Mouse (Mus musculus): ENCODE data around the gene Pstk. TPM values are rescaled to one million over a fixed set of nuclear protein-coding genes. Genes with fewer than 3 reads are reported as not detected.
A peak's percentile ranks its signal among the peaks of the same experiment; 100 is the strongest.
"Not testable (repeated sequence)": the region's sequence is repeated elsewhere in the genome, so short reads cannot be mapped to it uniquely, and the experiment has no call there.

The Pstk gene
- polyA plus RNA-seq, 1 experiment from 2014 or later = 42.8 TPM

DNA sequence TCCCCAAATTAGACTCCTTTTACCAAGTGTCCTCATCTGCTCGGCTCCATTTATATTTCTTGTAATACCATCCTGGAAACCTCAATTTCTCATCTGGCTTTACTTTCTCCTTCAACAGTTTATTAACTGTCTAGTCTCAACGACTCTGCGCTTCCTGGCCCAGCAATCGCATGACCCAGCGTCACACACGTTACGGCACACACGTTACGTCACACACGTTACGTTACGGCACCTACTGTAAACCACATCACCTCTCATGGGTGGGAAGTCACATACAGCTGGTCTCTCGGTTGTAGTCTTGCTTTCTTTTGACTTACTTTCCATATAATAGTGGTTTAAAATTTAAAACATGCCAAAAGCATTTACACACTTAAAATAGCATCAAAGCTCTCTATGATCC is 14.8 kb upstream of the Pstk start:
- Histone ChIP-seq H3K4me3 (replicated peaks; ENCODE audit: low read depth, low read length) (no peak overlapping the region), H3K27ac (replicated peaks; ENCODE audit: low read depth, low read length) (no peak overlapping the region), H3K4me2 (ENCODE audit: low read length) (no peak overlapping the region), H3K9me3 (ENCODE audit: control insufficient read depth, low read length) (no peaks in the 10 kb centered on the region), H3K36me3 (ENCODE audit: control insufficient read depth, insufficient read depth, low read length) (peaks cover 50% of the 10 kb centered on the region), H3K27me3 (ENCODE audit: control insufficient read depth, insufficient read depth, low read length) (no peaks in the 10 kb centered on the region), H3K9ac (replicated peaks; ENCODE audit: low read length) (no peak overlapping the region), H3K4me1 (ENCODE audit: control insufficient read depth, insufficient read depth, low read length) (peaks cover 2% of the 10 kb centered on the region)
- ATAC-seq (ENCODE audit: low FRiP score, low TSS enrichment) = no peak
- no peak for DNase-seq
- WGBS = 98% methylated on average over 13 of the region's 13 CpGs

DNA sequence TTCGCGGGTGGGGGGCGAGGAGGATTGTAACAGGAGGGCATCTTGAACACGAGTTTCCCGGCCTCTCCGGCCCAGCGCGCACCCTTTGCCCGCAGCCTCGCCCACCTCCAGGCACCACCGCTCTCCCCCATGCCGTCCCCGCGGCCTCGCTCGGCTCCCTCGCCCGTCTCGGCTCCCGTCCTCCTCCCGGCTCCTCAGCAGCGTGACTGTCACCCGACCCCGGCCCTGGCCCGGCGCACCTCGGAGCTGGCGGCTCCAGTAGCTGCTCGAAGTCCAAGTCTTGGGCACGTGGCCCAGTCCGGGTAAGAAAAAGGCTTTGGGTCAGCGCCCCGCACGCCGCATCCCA is 8.7 kb upstream of the Pstk start:
- ATAC-seq (ENCODE audit: low FRiP score, low TSS enrichment) (peak; percentile 84), DNase-seq (no peak)
- peak overlapping the region; percentile 89 for H3K4me2 ChIP-seq (ENCODE audit: low read length)
- H3K9me3 ChIP-seq (ENCODE audit: control insufficient read depth, low read length) = no peaks in the 10 kb centered on the region
- peak overlapping the region; percentile 81 for H3K9ac ChIP-seq (replicated peaks; ENCODE audit: low read length)
- H3K27me3 ChIP-seq (ENCODE audit: control insufficient read depth, insufficient read depth, low read length) = no peaks in the 10 kb centered on the region
- under 1% methylated on average over 35 of the region's 35 CpGs for WGBS
- peak overlapping the region; percentile 82 for H3K4me3 ChIP-seq (replicated peaks; ENCODE audit: low read depth, low read length)
- peak overlapping the region; percentile 86 for H3K27ac ChIP-seq (replicated peaks; ENCODE audit: low read depth, low read length)
- H3K36me3 ChIP-seq (ENCODE audit: control insufficient read depth, insufficient read depth, low read length) = peaks cover 20% of the 10 kb centered on the region
- peaks cover 14% of the 10 kb centered on the region for H3K4me1 ChIP-seq (ENCODE audit: control insufficient read depth, insufficient read depth, low read length)

DNA sequence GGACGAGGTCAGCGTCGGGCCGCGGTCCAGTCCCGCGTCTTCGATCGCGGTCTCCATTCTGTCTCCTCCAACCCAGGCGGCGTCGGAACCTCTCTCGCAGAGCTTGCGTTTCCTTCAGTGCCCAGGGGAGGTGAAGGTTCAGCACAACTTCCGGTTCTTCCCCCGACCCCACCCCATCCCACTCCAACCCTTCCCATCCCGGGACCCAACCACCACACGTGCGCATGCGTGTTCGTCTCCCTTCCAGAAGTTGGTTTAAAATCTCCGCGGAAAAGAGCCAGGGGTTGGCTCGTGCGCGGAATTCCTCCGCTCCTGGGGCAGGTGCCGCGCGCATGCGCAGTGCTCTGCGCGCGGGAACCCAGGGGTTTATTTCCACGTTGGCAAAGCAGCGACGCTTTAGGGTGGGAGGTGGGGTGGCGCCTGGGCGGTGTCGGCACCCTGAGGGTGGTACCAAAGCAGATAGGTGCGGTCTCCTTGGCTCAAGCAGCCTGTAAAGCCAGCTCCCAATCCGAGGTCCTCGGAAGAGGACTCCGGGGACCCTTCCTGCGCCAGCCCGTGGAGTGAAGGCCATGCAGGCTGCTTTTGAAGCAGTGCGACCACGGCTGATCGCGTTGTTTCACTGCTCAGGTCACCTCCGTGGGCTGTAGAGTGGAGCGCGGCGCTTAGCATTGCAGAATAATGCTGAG is 8.2 kb upstream of the Pstk start, which contains the start of gene 2310057M21Rik:
Gene 2310057M21Rik, minus strand, starts transcription at position 145 of the 686 bp plus-strand sequence.
- H3K27me3 ChIP-seq (ENCODE audit: control insufficient read depth, insufficient read depth, low read length) = no peaks in the 10 kb centered on the region
- H3K9ac ChIP-seq (replicated peaks; ENCODE audit: low read length) = peak within 1 kb of the TSS; percentile 81
- under 1% methylated on average over 55 of the region's 55 CpGs for WGBS
- peak within 1 kb of the TSS; percentile 86 for H3K27ac ChIP-seq (replicated peaks; ENCODE audit: low read depth, low read length)
- peak within 1 kb of the TSS; percentile 82 for H3K4me3 ChIP-seq (replicated peaks; ENCODE audit: low read depth, low read length)
- H3K9me3 ChIP-seq (ENCODE audit: control insufficient read depth, low read length) = no peaks in the 10 kb centered on the region
- DNase-seq (peak; percentile 99), ATAC-seq (ENCODE audit: low FRiP score, low TSS enrichment) (peak; percentile 96)
- H3K36me3 ChIP-seq (ENCODE audit: control insufficient read depth, insufficient read depth, low read length) = peaks cover 15% of the 10 kb centered on the region
- H3K4me2 ChIP-seq (ENCODE audit: low read length) = peak within 1 kb of the TSS; percentile 89
- peaks cover 14% of the 10 kb centered on the region for H3K4me1 ChIP-seq (ENCODE audit: control insufficient read depth, insufficient read depth, low read length)

DNA sequence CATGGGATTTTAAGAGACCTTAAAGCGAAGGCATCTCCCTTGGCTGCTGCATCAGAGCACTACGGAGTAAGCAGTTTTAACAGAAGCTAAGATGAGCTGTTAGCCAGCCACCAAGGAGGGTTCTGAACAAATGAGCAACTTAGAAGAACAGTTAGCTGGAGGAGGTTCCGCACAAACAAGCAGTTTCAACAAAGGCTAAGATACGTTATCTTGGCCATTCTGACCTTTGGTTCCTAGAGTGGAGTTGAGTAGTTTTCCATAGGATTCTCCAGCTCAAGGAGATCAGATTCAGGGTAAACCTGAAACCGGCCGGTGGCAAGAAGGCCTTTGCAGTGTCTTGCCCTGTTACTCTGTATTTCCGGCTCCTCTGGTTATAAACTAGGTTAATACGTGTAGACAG is 6.8 kb upstream of the Pstk start:
- Histone ChIP-seq H3K9me3 (ENCODE audit: control insufficient read depth, low read length) (no peaks in the 10 kb centered on the region), H3K27me3 (ENCODE audit: control insufficient read depth, insufficient read depth, low read length) (no peaks in the 10 kb centered on the region), H3K9ac (replicated peaks; ENCODE audit: low read length) (no peak overlapping the region), H3K36me3 (ENCODE audit: control insufficient read depth, insufficient read depth, low read length) (peaks cover 2% of the 10 kb centered on the region; the same call in 1 of the 2 replicates), H3K4me3 (replicated peaks; ENCODE audit: low read depth, low read length) (no peak overlapping the region), H3K4me2 (ENCODE audit: low read length) (no peak overlapping the region), H3K27ac (replicated peaks; ENCODE audit: low read depth, low read length) (no peak overlapping the region), H3K4me1 (ENCODE audit: control insufficient read depth, insufficient read depth, low read length) (peaks cover 14% of the 10 kb centered on the region)
- 95% methylated on average over 8 of the region's 8 CpGs for WGBS
- no peak for ATAC-seq (ENCODE audit: low FRiP score, low TSS enrichment)
- DNase-seq = no peak

DNA sequence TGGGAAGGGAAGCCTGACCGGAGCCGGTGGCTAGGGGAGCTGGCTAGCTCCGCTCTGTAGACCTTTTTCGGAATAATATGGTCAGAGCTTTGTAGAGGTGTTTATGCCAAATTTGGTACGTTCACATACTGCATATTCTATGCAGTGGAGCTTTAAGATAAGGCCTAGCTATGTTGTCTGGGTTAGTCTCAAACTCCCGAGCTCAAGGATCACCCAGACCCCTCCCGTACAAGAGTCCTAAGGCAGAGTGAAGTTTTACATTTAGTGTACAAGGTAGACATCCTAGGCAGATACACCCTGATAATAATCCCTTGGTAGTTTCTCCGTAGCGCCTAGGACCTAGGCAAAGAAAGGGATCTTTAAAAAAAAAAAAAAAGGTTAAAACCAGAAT is 524 bp downstream of the Pstk start:
- H3K36me3 ChIP-seq (ENCODE audit: control insufficient read depth, insufficient read depth, low read length) = peaks cover 6% of the 10 kb centered on the region; the same call in 1 of the 2 replicates
- peak overlapping the region; percentile 94 for H3K9ac ChIP-seq (replicated peaks; ENCODE audit: low read length)
- H3K4me1 ChIP-seq (ENCODE audit: control insufficient read depth, insufficient read depth, low read length) = peaks cover 5% of the 10 kb centered on the region; the same call in 1 of the 2 replicates
- peak overlapping the region; percentile 77 for H3K4me3 ChIP-seq (replicated peaks; ENCODE audit: low read depth, low read length)
- ATAC-seq (ENCODE audit: low FRiP score, low TSS enrichment) (peak; percentile 8; the same call in 1 of the 2 replicates), DNase-seq (no peak)
- H3K4me2 ChIP-seq (ENCODE audit: low read length) = peak overlapping the region; percentile 75
- WGBS = 9% methylated on average over 9 of the region's 9 CpGs
- no peaks in the 10 kb centered on the region for H3K27me3 ChIP-seq (ENCODE audit: control insufficient read depth, insufficient read depth, low read length)
- no peaks in the 10 kb centered on the region for H3K9me3 ChIP-seq (ENCODE audit: control insufficient read depth, low read length)
- peak overlapping the region; percentile 92 for H3K27ac ChIP-seq (replicated peaks; ENCODE audit: low read depth, low read length)

DNA sequence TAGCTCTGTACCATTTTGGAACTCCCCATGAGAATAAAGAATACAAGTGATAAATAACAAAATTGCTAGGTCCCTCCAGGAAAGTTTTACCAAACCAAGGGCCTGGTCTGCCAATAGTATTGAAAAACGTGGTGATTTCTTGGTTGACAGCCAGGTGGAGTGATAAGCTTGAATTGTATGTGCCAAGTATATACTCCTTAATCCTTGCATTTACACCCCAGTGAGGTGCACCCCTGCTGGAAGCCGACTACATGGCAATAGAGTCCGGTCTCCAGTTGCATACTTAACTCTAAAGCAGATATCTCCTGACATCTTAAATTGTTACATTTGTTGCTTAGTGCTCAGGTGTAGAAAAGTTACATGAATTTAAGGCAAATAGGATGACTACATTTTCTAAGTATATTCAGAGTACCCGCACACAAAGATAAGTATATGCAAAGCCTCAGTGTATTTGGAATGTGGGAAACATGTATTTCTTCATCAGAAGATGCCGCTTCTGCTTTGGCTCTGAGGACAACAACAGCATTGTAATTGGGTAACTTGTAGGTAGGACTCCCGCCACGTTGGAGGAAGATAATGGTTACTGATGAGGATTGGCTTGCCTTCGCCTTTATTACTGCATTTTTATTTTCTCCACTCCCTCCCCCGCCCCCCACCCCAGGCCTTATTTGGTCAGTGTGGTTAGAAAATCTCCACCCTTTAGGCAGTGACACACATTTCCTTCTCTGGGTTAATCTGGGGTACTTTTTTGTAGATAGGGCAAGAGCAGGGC is 1.1 kb downstream of the Pstk start:
- H3K4me2 ChIP-seq (ENCODE audit: low read length) = peak overlapping the region; percentile 75
- H3K27ac ChIP-seq (replicated peaks; ENCODE audit: low read depth, low read length) = no peak overlapping the region
- 75% methylated on average over 9 of the region's 9 CpGs for WGBS
- ATAC-seq (ENCODE audit: low FRiP score, low TSS enrichment) (no peak), DNase-seq (peak; percentile 22)
- H3K36me3 ChIP-seq (ENCODE audit: control insufficient read depth, insufficient read depth, low read length) = peaks cover 6% of the 10 kb centered on the region; the same call in 1 of the 2 replicates
- no peaks in the 10 kb centered on the region for H3K27me3 ChIP-seq (ENCODE audit: control insufficient read depth, insufficient read depth, low read length)
- peak overlapping the region; percentile 94; the same call in 1 of the 2 replicates for H3K9ac ChIP-seq (replicated peaks; ENCODE audit: low read length)
- H3K4me1 ChIP-seq (ENCODE audit: control insufficient read depth, insufficient read depth, low read length) = peaks cover 5% of the 10 kb centered on the region; the same call in 1 of the 2 replicates
- peak overlapping the region; percentile 77 for H3K4me3 ChIP-seq (replicated peaks; ENCODE audit: low read depth, low read length)
- H3K9me3 ChIP-seq (ENCODE audit: control insufficient read depth, low read length) = no peaks in the 10 kb centered on the region

DNA sequence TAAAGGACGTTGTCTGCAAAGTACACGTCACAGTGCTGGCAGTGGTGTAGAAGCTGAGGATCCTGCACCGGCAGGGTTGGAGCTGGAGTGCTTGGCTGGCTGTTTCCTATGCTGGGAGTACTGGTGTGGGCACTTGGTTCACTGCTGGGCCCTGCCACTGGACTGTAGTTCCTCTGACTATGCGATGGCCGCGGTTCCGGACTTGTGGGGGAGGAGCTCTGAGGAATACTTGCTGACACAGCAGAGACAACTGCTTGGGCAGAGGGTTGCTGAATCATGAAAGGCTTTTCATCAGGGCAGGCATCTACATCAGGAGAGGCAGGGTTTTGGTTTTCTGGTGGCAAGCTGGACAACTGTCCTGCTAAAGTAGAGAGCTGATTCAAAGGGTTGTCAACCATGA is 20.8 kb downstream of the Pstk start:
- ATAC-seq (ENCODE audit: low FRiP score, low TSS enrichment); H3K9ac ChIP-seq (replicated peaks; ENCODE audit: low read length); H3K27ac ChIP-seq (replicated peaks; ENCODE audit: low read depth, low read length); H3K4me1 ChIP-seq (ENCODE audit: control insufficient read depth, insufficient read depth, low read length); DNase-seq; H3K9me3 ChIP-seq (ENCODE audit: control insufficient read depth, low read length); H3K4me2 ChIP-seq (ENCODE audit: low read length); H3K4me3 ChIP-seq (replicated peaks; ENCODE audit: low read depth, low read length); H3K27me3 ChIP-seq (ENCODE audit: control insufficient read depth, insufficient read depth, low read length): not testable (repeated sequence)
- peaks cover 42% of the 10 kb centered on the region for H3K36me3 ChIP-seq (ENCODE audit: control insufficient read depth, insufficient read depth, low read length)
- 92% methylated on average over 6 of the region's 7 CpGs for WGBS

DNA sequence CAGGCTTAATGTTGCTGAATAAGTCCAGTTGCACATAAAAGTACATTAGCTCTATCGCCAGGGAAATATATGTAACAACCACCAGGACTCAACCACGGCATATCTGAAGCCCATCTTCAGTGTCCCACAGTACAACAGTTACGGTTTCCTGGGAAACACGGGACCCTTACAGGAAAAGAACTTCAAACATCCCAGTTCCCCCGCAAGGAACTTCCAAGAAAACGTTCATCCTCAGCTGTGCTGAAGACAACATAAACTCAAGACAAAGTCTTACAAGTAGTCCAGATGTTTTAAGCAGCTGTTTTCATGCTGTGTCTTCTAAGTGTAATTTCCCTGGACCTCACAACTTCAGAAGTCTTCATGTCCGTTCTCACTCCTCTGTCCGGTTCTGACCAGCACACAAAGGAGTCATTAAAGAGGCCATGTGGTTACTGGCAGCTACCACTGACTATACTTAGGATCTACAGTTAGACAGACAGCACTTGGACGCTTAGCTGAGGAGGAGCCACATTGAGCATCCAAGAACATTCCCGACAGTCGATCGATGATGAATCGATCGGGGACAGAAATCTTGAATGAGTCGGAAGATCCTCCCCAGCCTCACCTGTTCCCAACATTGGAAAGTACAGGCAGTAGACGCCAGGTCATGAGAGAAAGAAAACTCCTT is 38.5 kb downstream of the Pstk start:
- ATAC-seq (ENCODE audit: low FRiP score, low TSS enrichment) = 0 out of 2 replicates have a peak, but pooled peaks have one; percentile 3
- H3K27ac ChIP-seq (replicated peaks; ENCODE audit: low read depth, low read length) = peak overlapping the region; percentile 86; the same call in 1 of the 2 replicates
- 7% methylated on average over 16 of the region's 16 CpGs for WGBS

More for the DNA sequence above, 38.5 kb downstream of the Pstk start:
- H3K4me2 ChIP-seq (ENCODE audit: low read length) = peak overlapping the region; percentile 87
- peaks cover 21% of the 10 kb centered on the region for H3K4me1 ChIP-seq (ENCODE audit: control insufficient read depth, insufficient read depth, low read length)
- peak overlapping the region; percentile 94 for H3K9ac ChIP-seq (replicated peaks; ENCODE audit: low read length)
- no peaks in the 10 kb centered on the region for H3K36me3 ChIP-seq (ENCODE audit: control insufficient read depth, insufficient read depth, low read length)
- no peaks in the 10 kb centered on the region for H3K27me3 ChIP-seq (ENCODE audit: control insufficient read depth, insufficient read depth, low read length)
- H3K9me3 ChIP-seq (ENCODE audit: control insufficient read depth, low read length) = no peaks in the 10 kb centered on the region
- H3K4me3 ChIP-seq (replicated peaks; ENCODE audit: low read depth, low read length) = peak overlapping the region; percentile 94
- peak; percentile 45 for DNase-seq
